Mouse (Mus musculus): ENCODE measurements around the gene Lurap1. TPM values are rescaled to one million over a fixed set of nuclear protein-coding genes. Genes with fewer than 3 reads are reported as not detected.

The Lurap1 gene
- polyA plus RNA-seq, 1 experiment from 2014 or later: 3.7 TPM

DNA sequence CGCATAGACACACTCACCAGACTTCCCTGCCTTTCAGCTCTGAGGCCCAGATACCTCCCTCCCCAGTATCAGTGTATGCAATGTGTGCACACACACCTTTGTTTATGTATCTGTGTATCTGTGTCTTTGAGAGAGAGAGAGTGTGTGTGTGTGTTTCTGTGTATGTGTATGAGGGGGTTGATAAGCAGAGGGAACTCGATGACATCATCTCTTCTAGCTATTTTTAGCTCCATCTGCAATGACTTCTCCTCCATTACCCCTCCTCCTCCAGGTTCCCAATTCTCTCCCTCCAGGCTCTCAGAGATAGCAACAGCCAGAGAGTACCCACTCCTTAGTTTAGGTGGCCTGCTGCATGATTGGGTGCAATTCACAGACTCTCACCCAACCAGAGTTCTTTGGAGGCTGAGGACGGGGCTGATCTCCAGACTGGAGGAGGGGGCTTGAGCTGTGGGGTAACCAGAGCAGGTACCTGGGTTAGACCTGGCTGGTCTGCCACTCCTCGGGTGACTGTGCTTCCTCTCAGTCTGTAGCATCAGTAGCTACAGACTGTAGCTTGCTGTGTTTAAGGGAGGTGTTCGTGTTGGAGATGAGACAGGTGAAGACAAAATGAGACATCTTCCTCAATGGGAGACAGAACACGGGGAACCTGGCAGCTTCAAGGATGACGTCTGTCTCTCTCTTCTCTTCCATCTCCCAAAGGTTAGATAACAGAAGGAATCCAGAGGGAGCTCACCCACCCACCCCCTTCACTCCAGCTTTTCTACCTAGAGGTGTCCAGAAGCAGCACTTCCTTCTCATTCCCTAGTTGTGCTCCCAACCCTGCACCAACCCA, 24.8 kb upstream of the Lurap1 start:
- Histone ChIP-seq H3K4me3 (ENCODE audit: low read length) (peak overlapping the region; percentile 23), H3K4me1 (replicated peaks; ENCODE audit: control insufficient read depth, insufficient read depth, low read length) (peaks cover 33% of the 10 kb centered on the region), H3K36me3 (ENCODE audit: control insufficient read depth, insufficient read depth, low read length) (no peaks in the 10 kb centered on the region), H3K9me3 (ENCODE audit: control insufficient read depth, low read length) (no peaks in the 10 kb centered on the region), H3K27ac (ENCODE audit: low read length) (peak overlapping the region; percentile 93), H3K9ac (ENCODE audit: low read length) (peak overlapping the region; percentile 50), H3K4me2 (ENCODE audit: low read depth, low read length) (peak overlapping the region; percentile 40), H3K27me3 (ENCODE audit: control insufficient read depth, insufficient read depth, low read depth, low read length) (no peaks in the 10 kb centered on the region)
- no peak for ATAC-seq (ENCODE audit: low read depth)
- 37% methylated on average over 7 of the region's 7 CpGs for WGBS

DNA sequence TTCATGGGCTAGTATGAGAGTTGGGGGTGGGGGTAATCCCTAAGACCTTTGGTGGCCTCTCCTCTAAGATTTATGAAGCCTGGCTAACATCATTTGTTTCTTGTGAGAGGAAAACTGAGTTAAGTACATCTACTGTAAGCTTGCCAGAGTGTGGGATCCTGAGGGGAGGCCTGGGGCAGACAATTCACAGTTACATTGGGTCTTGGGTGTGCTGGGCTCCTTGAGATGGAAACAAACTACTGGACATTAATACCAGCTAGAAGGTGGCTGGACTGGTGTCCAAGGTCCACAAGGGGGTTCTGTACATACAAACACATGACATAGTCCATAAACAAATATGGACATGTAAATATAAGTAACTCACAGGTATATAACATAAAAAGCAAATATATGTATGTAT, 24.0 kb upstream of the Lurap1 start:
- no peak overlapping the region for H3K4me3 ChIP-seq (ENCODE audit: low read length)
- H3K9ac ChIP-seq (ENCODE audit: low read length): no peak overlapping the region
- H3K27ac ChIP-seq (ENCODE audit: low read length): peak overlapping the region; percentile 93
- H3K4me1 ChIP-seq (replicated peaks; ENCODE audit: control insufficient read depth, insufficient read depth, low read length): peaks cover 33% of the 10 kb centered on the region
- H3K27me3 ChIP-seq (ENCODE audit: control insufficient read depth, insufficient read depth, low read depth, low read length): no peaks in the 10 kb centered on the region
- H3K4me2 ChIP-seq (ENCODE audit: low read depth, low read length): no peak overlapping the region
- ATAC-seq (ENCODE audit: low read depth): no peak
- no peaks in the 10 kb centered on the region for H3K9me3 ChIP-seq (ENCODE audit: control insufficient read depth, low read length)
- H3K36me3 ChIP-seq (ENCODE audit: control insufficient read depth, insufficient read depth, low read length): no peaks in the 10 kb centered on the region

DNA sequence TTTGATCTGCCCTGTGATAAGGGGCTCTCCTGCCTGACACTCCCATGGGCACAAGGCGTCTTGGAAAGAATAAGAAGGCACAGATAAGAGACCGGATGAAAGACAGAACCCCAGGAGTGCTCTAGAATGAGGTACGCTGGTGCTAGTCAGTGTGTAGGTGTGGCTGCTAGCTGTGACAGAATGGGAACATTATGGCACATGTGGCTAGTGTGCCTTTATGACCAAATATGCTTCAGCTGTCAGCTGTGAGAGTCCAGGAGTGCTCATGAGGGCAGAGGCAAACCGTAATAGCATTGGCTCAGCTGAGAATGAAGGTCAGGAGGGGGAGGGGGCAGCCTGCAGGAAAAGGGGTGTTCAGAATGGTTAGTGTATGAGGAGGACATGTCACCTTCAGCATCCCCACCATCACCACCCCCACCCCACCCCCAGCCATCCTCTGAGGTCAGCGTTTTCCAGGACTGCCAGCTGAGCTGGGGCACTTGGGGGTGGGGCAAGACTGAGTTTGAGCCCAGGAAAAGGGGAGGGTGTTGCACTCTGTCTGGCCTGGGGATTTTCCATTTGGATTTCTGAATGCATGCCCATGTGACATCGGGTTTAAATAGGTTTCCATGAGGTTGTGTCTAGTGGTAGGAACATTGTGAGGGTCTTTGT, 23.5 kb upstream of the Lurap1 start:
- no peaks in the 10 kb centered on the region for H3K36me3 ChIP-seq (ENCODE audit: control insufficient read depth, insufficient read depth, low read length)
- ATAC-seq (ENCODE audit: low read depth): no peak
- no peaks in the 10 kb centered on the region for H3K27me3 ChIP-seq (ENCODE audit: control insufficient read depth, insufficient read depth, low read depth, low read length)
- H3K4me3 ChIP-seq (ENCODE audit: low read length): no peak overlapping the region
- WGBS: 29% methylated on average over 6 of the region's 6 CpGs
- H3K4me2 ChIP-seq (ENCODE audit: low read depth, low read length): no peak overlapping the region
- H3K4me1 ChIP-seq (replicated peaks; ENCODE audit: control insufficient read depth, insufficient read depth, low read length): peaks cover 33% of the 10 kb centered on the region
- peak overlapping the region; percentile 33; the same call in 1 of the 2 replicates for H3K27ac ChIP-seq (ENCODE audit: low read length)
- no peak overlapping the region for H3K9ac ChIP-seq (ENCODE audit: low read length)
- H3K9me3 ChIP-seq (ENCODE audit: control insufficient read depth, low read length): no peaks in the 10 kb centered on the region

DNA sequence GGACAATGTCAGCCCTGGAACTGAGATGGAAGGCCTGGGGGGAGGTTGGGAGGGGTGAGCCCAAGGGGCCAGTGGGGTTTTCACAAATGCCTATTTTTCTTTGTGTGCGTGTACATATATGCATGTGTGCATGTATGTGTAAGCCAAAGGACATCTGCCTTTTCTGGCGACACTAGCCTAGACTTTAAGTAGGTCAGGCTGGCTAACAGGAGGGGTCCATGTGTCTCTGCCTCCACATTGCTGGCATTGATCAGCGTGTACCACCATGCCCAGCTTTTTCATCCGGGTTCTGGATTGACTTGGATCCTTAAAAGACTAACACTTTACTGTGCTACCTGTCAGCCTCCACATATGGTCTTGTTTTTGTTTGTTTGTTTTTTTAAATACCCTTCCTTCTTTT, 22.6 kb upstream of the Lurap1 start:
- peaks cover 33% of the 10 kb centered on the region for H3K4me1 ChIP-seq (replicated peaks; ENCODE audit: control insufficient read depth, insufficient read depth, low read length)
- WGBS: 74% methylated on average over 4 of the region's 4 CpGs
- H3K27ac ChIP-seq (ENCODE audit: low read length): no peak overlapping the region
- H3K36me3 ChIP-seq (ENCODE audit: control insufficient read depth, insufficient read depth, low read length): no peaks in the 10 kb centered on the region
- H3K27me3 ChIP-seq (ENCODE audit: control insufficient read depth, insufficient read depth, low read depth, low read length): no peaks in the 10 kb centered on the region
- H3K9me3 ChIP-seq (ENCODE audit: control insufficient read depth, low read length): no peaks in the 10 kb centered on the region
- no peak overlapping the region for H3K9ac ChIP-seq (ENCODE audit: low read length)
- H3K4me3 ChIP-seq (ENCODE audit: low read length): no peak overlapping the region
- no peak for ATAC-seq (ENCODE audit: low read depth)
- no peak overlapping the region for H3K4me2 ChIP-seq (ENCODE audit: low read depth, low read length)

DNA sequence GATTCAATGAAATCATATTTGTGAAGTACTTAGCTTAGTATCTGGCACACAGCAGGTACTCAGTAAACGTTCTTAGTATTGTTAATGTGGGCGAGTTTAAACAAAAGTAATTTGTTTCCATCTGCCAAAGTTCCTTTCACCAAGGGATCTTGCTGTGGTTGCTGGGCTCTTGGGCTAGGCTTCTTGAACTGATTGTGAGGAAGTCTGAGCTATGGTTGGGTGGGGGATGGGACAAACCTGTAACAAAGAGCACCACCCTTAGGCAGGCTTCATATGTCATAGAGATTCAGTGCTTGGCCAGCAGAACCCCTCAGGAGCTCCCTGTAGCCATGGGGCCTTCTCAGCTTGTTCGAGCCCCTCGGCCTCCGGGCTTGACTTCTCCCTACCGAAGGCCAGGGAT, 21.9 kb upstream of the Lurap1 start, which contains the start of the genes 1700042G07Rik and Gm49337:
1700042G07Rik (plus strand) TSS at position 301 of the 400 bp plus-strand sequence.
Gm49337 (plus strand) TSS at position 313 of the 400 bp plus-strand sequence.
- no peak within 1 kb of the TSS for H3K4me3 ChIP-seq (ENCODE audit: low read length)
- ATAC-seq (ENCODE audit: low read depth): no peak
- H3K9ac ChIP-seq (ENCODE audit: low read length): no peak within 1 kb of the TSS
- H3K36me3 ChIP-seq (ENCODE audit: control insufficient read depth, insufficient read depth, low read length): no peaks in the 10 kb centered on the region
- no peak within 1 kb of the TSS for H3K27ac ChIP-seq (ENCODE audit: low read length)
- H3K4me1 ChIP-seq (replicated peaks; ENCODE audit: control insufficient read depth, insufficient read depth, low read length): peaks cover 33% of the 10 kb centered on the region
- 81% methylated on average over 6 of the region's 6 CpGs for WGBS
- H3K4me2 ChIP-seq (ENCODE audit: low read depth, low read length): no peak within 1 kb of the TSS
- no peaks in the 10 kb centered on the region for H3K9me3 ChIP-seq (ENCODE audit: control insufficient read depth, low read length)
- no peaks in the 10 kb centered on the region for H3K27me3 ChIP-seq (ENCODE audit: control insufficient read depth, insufficient read depth, low read depth, low read length)

DNA sequence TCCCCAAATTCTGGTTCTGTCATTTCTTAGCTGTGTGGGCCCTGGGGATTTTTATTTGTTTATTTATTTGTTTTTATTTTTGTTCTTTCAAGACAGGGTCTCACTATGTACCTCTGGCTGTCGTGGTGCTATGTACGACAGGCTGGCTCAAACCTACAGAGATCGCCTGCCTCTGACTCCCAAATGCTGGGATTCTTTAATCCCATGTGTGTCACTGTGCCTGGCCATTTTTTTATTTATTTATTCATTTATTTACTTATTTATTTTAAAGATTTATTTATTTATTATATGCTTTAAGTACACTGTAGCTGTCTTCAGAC, 18.2 kb upstream of the Lurap1 start:
- no peaks in the 10 kb centered on the region for H3K9me3 ChIP-seq (ENCODE audit: control insufficient read depth, low read length)
- no peaks in the 10 kb centered on the region for H3K36me3 ChIP-seq (ENCODE audit: control insufficient read depth, insufficient read depth, low read length)
- peaks cover 16% of the 10 kb centered on the region for H3K4me1 ChIP-seq (replicated peaks; ENCODE audit: control insufficient read depth, insufficient read depth, low read length)
- H3K4me2 ChIP-seq (ENCODE audit: low read depth, low read length): no peak overlapping the region
- no peak for ATAC-seq (ENCODE audit: low read depth)
- 61% methylated on average over 3 of the region's 3 CpGs for WGBS
- H3K4me3 ChIP-seq (ENCODE audit: low read length): no peak overlapping the region
- no peak overlapping the region for H3K27ac ChIP-seq (ENCODE audit: low read length)
- H3K27me3 ChIP-seq (ENCODE audit: control insufficient read depth, insufficient read depth, low read depth, low read length): no peaks in the 10 kb centered on the region
- no peak overlapping the region for H3K9ac ChIP-seq (ENCODE audit: low read length)

DNA sequence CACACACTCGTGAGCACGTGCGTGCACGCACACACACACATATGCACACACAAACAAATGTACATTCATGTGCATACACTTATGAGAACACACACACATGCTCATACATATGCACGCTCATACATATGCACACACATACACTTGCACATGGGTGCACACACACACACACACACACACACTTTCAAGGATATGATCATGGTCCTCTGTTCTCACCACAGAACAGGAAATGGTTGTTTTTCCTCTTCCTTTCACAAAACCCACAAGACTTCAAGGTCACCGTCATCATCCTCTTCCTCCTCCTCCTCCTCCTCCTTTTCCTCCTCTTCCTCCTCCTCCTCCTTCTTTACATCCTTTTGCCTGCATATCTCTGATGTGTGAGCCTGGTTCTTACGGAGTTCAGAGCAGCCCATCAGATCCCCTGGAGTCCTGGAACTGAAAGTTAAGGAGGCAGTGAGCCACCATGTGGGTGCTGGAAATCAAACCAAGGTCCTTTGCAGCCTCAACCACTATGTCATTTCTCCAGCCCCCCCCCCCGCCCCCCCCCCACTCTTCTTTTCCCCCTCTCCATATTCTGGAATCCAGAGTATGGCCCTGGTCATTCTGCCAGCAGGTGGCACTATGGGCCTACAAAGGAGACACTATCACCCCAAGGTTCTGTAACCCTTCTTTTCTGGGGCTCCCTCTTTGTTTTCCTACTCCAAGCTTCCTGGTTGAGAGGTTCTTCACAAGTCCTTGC, 17.6 kb upstream of the Lurap1 start:
- peak; percentile 41; the same call in 1 of the 2 replicates for ATAC-seq (ENCODE audit: low read depth)
- Histone ChIP-seq H3K27me3 (ENCODE audit: control insufficient read depth, insufficient read depth, low read depth, low read length) (no peaks in the 10 kb centered on the region), H3K4me2 (ENCODE audit: low read depth, low read length) (no peak overlapping the region), H3K4me1 (replicated peaks; ENCODE audit: control insufficient read depth, insufficient read depth, low read length) (peaks cover 13% of the 10 kb centered on the region), H3K9me3 (ENCODE audit: control insufficient read depth, low read length) (no peaks in the 10 kb centered on the region), H3K9ac (ENCODE audit: low read length) (no peak overlapping the region), H3K4me3 (ENCODE audit: low read length) (no peak overlapping the region), H3K36me3 (ENCODE audit: control insufficient read depth, insufficient read depth, low read length) (no peaks in the 10 kb centered on the region), H3K27ac (ENCODE audit: low read length) (no peak overlapping the region)
- WGBS: 78% methylated on average over 7 of the region's 8 CpGs

DNA sequence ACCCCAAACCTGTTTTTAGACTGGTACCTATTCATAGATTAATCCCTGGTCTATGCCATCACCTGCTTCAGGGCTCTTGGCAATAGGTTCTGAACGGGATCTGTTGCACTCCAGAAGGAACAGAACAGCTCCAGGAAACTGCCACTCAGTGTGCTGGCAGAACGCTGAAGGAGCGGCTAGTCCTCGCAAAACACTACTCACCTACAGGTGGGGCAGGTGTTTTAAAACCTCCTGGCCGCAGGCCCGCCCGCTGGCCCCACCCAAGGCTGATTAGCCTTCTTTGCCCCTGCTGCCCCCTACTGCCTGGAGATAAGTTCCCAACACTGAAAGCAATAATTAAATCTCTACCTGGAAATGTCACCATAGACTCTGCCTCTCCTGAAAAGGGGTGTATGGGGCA, 16.3 kb upstream of the Lurap1 start, which contains the start of gene Tspan1:
Tspan1 (minus strand) TSS at position 198 of the 400 bp plus-strand sequence.
- no peaks in the 10 kb centered on the region for H3K27me3 ChIP-seq (ENCODE audit: control insufficient read depth, insufficient read depth, low read depth, low read length)
- H3K9me3 ChIP-seq (ENCODE audit: control insufficient read depth, low read length): no peaks in the 10 kb centered on the region
- H3K9ac ChIP-seq (ENCODE audit: low read length): 0 out of 2 replicates have a peak within 1 kb of the TSS, but pooled peaks have one; percentile 13
- WGBS: 23% methylated on average over 7 of the region's 7 CpGs
- peaks cover 17% of the 10 kb centered on the region for H3K4me1 ChIP-seq (replicated peaks; ENCODE audit: control insufficient read depth, insufficient read depth, low read length)
- H3K36me3 ChIP-seq (ENCODE audit: control insufficient read depth, insufficient read depth, low read length): no peaks in the 10 kb centered on the region
- H3K4me2 ChIP-seq (ENCODE audit: low read depth, low read length): peak within 1 kb of the TSS; percentile 22; the same call in 1 of the 2 replicates
- ATAC-seq (ENCODE audit: low read depth): peak; percentile 72
- H3K27ac ChIP-seq (ENCODE audit: low read length): peak within 1 kb of the TSS; percentile 50
- H3K4me3 ChIP-seq (ENCODE audit: low read length): no peak within 1 kb of the TSS
